Mouse (Mus musculus): ENCODE data around the gene Slc10a1.
"Not testable (repeated sequence)": the region's sequence is repeated elsewhere in the genome, so short reads cannot be mapped to it uniquely, and the experiment has no call there.

Slc10a1 gene

DNA sequence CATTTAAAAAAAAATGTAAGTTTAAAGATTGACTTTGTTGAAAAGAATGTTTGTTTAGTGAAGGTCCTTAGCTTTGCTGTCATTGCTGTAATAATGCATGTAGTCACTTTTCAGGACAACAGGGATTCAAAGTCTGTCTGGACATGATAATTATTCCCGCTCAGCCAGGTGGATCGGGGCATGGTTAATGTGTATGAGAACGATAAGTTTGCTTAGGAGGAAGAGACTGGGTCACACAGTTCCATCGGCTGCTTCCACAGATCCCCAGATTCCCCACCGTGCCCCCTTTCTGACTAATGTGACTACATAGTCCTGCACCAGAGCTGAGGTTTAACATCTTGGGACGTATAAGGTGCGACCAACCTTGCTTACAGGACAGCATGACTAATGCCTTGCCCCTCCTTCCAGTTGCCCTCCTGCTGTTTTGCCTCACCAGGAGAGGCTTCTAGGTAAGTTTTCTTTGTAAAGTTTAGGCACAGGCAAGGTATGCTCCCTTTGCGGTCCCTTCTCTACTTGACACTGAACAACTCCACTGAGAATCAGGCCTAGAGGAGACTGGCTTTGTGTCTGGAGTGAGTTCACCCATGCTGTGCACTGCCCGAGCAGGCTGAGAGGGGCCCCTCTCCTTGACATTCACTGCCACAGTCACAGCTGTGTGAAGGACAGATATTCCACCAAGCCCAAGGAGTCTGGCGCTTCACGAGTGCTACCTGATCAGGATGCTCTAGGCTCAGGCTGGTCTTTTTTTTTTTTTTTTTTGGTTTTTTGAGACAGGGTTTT lies 2.3 kb downstream of the Slc10a1 start:
- no peak for DNase-seq (ENCODE audit: low spot score)

DNA sequence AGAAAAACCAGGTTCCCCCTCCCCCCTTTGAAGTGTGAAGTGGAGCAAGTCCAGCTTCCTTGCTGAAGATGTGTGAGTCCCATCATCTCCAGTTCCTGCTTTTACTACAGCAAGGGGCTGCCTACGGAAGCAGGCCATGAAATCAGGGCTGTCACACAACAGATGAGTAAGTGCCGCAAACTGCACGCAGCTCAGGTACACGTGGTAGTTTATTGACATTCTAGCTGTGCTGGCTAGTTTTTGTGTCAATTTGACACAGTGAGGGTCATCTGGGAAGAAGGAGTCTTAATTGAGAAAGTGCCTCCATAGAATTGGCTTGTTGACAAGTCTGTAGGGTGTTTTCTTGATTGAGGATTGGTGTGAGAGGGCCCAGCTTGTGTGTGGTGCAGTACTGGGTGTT lies 5.9 kb downstream of the Slc10a1 start:
- DNase-seq (ENCODE audit: low spot score): no peak

DNA sequence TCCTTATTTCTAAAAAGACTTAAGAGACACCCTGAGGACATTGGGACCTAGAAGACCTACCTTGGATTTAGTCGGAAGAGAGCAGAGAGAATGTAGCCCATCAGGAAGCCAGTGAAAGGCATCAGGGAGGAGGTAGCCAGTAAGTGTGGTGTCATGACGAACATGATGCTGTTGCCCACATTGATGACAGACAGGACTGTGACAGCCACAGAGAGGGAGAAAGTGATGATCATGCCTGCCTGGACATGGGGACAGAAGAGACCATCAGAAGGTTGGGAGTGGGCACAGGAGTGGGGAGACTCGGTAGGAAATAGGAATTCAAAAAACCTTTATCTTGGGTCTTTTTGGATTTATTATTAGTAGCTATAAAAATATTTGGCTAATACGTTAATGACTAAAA lies 10.5 kb downstream of the Slc10a1 start:
- DNase-seq (ENCODE audit: low spot score): no peak

DNA sequence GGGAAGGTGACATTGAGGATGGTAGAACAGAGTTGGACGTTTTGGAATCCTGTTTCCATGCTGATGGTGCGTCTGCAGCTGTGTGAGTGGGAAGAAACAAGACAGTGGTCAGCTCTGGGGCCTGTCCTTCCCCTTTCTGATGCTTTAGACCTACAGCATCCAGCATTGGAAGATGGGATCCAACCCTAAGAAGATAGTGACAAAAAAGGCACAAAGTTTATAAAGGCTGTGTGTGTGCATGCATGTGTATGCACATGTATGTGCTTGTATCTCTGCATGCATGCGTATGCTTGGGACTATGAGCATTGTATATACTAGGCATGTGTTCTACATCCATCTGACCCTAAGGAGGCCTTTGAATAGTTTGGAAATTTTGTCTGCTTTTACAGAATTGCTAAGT lies 12.5 kb downstream of the Slc10a1 start:
- no peak for DNase-seq (ENCODE audit: low spot score)

DNA sequence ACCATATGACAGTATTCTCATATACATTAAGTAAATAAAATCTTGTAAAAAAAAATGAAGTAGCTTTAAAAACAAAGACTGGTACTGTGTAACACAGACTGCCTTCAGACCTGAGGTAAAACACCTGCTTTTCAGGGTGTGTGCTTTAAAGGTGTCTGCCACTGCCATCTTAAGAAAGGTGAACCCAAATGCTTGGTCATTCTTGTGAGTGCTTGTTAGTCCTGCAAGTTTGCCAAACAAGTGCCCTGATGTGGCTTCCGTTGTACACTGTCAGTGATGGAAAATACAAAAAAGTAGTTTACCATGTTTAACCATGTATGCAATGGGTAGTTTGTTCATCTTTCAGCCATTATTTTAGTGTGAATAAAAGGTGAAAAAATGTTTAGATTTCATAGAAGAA lies 16.0 kb downstream of the Slc10a1 start:
- no peak for DNase-seq (ENCODE audit: low spot score)

DNA sequence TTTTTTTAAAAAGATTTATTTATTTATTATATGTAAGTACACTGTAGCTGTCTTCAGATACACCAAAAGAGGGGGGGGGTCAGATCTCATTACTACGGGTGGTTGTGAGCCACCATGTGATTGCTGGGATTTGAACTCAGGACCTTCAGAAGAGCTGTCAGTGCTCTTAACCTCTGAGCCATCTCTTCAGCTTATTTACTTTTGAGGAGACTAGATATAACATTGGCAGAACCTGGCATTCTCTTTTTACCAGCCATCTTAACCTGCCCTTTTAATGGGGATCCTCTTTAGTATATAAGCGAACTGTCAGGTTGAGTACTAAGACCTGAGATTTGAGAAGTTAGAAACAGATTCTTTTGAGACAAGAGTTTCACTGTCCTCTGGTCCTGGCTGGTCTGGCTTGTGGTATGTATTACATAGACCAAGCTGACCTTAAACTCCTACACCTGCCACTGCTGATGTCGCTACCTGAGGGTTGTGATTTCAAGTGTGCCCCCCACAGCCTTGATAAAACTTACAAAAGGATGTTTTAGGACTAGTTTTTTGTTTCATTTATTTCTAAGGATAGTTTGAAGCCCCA lies 16.8 kb downstream of the Slc10a1 start:
- no peak for DNase-seq (ENCODE audit: low spot score)

DNA sequence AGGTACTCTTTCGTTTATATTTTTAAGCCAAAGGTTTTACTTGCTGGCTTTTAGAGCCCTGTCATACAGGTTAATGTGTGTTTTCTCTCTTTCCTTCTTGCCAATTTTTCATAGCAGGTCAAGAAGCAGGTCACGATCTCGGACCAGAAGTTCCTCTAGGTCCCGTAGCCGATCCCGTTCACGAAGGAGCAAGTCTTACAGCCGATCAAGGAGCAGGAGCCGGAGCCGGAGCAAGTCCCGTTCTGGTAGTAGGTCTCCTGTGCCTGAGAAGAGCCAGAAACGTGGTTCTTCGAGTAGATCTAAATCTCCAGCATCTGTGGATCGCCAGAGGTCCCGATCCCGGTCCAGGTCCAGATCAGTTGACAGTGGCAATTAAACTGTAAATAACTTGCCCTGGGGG lies 18.9 kb downstream of the Slc10a1 start:
- not testable (repeated sequence) for DNase-seq (ENCODE audit: low spot score)

DNA sequence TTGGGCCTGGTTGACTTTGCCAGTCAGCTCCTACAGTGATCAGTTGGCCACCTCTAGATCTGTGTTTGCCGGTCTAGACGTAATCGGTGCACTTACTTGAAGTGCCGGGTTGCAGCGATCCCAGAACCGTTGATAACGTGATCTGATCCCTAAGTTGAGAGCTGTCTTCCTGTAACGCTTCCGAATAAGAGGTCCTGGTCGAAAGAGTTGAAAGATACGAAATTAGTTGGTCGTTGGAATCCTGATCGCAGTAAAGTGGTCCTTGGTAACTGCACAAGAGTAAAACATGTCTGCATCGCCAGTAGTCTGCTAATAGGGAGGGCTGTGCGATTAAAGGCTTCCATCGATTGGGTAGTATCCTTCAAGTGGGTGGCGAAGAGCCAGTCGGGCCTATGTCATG lies 20.3 kb downstream of the Slc10a1 start:
- no peak for DNase-seq (ENCODE audit: low spot score)

DNA sequence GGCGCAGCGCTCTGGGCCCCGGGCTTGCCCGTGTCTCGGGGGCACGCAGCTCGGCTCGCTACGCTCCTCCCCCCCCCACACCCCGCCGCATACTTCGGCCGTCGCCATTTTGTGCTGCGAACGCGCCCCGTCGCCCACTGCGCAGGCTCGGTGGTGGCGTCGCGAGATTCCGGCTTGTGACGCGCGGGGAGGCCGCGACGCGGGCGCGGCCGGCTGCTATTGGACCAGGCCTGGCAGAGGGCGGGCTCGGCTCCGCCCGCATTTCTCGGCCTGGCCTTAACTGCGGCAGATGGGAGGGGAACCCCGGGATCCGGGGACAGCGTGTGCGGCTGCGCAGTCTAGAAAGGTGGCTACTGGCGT lies 22.5 kb downstream of the Slc10a1 start:
- peak; percentile 97 for DNase-seq (ENCODE audit: low spot score)

DNA sequence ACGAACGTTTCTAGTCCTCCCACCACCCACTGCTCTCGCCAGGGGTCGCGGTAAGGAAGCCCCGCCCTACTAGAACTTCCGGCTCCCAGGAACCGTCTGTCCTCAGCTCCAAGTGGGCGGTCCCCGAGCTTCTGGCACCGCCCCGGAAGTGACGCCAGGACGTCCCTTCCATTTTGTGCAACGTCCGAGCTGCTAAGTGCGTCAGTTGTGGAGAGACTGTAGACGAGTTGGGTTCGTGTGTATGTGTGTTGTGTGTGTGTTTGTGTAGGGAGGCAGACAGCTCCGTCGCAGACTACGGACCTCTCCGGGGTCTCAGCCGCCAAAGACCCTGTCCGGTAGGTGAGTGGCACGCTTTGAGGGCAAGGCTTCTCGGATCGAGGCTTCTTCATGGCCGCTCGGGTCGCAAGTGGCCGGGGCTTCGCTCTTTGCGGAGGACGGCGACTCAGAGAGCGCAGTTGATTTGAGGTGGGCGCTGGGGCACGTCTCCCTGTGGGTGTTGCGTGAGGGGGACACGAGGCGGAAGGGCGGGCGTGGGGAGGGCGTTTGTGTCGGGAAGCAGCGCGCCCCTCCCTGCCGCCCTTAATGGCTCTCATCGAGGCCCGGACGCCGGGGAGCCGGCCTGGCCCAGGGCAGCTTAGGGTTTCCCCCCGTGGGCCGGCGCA lies 23.0 kb downstream of the Slc10a1 start, which contains the start of gene Srsf5:
TSS of gene Srsf5 (plus strand) at position 171 of the 662 bp plus-strand sequence.
- peak; percentile 99 for DNase-seq (ENCODE audit: low spot score)

DNA sequence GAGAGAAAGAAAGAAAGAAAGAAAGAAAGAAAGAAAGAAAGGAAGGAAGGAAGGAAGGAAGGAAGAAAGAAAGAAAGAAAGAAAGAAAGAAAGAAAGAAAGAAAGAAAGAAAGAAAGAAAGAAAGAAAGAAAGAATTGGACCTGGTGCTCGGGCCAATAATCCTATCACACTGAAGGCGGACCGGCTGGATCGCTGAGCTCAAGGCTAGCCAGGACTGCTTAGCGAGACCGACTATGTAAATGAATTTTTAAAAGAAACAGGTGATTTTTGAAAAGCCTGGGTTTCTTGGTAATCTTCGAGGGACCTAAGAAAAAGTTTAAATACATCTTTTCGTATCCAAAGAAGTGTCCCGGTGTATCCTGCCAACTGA lies 23.6 kb downstream of the Slc10a1 start:
- DNase-seq (ENCODE audit: low spot score): not testable (repeated sequence)

DNA sequence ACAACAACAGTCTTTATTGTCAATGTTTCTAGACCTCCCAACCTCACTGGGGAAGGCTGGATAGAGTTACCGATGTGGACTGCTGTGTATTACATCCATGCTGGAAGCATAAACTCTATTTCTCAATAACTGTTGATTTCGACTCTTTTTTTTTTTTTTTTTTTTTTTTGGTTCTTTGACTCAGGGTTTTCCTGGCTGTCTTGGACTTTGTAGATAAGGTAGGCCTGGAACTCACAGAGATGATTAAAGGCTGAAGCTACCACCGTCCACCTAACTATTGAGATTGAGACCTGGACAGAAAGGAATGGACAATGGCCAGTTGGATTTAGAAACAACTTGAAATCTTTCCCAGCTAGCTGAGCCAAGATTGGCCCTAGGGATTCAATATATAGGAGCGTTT lies 24.3 kb downstream of the Slc10a1 start:
- no peak for DNase-seq (ENCODE audit: low spot score)

DNA sequence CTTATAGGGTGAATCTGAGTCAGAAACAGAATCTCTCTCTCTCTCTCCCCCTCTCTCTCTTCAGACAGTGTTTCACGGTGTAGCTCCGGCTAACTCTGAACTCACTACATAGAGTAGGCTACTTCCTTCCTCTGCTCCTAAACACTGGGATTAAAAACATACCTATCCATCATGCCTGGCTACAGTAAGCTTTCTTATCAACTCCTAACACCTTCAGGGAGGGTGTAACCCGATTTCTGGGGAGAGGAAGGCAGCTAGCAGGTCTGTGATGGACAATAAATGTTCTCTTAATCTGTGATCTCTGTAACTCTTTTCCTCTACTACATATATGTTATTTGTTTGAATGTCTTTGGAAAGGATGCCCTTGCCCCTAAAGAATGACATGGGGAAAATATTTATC lies 25.1 kb downstream of the Slc10a1 start:
- no peak for DNase-seq (ENCODE audit: low spot score)

DNA sequence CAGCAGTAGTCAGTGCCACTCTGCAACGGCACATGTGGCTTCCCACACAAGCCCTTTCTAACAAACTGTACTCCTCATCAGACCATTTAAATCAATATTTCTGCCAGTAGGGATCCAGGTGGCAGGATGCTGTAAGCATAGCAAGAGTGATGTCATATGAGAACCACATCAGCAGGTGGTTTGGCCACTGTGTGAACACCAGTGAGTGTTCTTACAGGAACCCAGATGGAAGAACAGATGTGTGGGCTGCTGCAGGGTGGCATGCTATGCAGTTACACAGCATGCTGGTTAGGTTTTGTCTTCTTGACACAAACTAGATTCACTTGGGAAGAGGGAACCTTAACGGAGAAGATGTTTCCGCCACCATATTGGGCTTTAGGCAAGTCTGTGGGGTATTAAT lies 26.6 kb downstream of the Slc10a1 start:
- DNase-seq (ENCODE audit: low spot score): no peak

DNA sequence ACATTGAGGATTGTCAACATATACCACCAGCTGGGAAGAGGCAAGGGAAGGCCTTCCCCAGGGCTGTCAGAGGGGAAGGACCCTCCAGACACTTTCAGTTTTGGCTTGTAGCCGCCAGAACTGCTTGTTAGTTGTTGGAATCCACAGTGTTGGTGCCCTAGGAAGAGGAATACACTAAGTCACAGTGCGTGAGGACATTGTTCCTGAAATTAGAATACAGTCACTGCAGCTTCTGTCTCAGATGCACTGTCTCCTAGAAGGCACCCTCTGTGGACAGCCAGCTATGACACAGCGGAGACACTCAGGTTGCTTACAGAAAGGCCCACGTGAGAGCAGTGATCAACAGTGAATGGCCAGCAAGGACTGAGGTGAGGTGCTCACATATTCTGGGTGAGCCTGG lies 29.3 kb downstream of the Slc10a1 start:
- DNase-seq (ENCODE audit: low spot score): no peak

DNA sequence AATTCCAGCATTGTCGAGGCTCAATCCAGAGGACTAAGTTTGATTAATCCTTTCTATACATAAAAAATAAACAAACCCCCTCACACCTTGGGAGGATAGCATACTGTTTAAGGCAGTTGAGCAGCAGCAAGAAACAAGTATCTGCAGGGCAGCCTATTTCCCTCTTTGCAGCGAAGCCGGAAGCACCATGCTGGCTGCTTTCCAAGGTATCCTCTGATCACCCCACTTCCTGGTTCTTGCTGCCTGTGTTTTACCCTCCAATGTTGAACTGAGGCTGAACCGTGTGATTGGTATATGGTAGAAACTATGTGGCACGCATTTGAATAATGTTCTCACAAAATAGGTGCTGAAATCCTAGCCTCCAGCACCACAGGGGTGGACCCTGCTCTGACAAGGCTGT lies 29.9 kb downstream of the Slc10a1 start:
- no peak for DNase-seq (ENCODE audit: low spot score)

DNA sequence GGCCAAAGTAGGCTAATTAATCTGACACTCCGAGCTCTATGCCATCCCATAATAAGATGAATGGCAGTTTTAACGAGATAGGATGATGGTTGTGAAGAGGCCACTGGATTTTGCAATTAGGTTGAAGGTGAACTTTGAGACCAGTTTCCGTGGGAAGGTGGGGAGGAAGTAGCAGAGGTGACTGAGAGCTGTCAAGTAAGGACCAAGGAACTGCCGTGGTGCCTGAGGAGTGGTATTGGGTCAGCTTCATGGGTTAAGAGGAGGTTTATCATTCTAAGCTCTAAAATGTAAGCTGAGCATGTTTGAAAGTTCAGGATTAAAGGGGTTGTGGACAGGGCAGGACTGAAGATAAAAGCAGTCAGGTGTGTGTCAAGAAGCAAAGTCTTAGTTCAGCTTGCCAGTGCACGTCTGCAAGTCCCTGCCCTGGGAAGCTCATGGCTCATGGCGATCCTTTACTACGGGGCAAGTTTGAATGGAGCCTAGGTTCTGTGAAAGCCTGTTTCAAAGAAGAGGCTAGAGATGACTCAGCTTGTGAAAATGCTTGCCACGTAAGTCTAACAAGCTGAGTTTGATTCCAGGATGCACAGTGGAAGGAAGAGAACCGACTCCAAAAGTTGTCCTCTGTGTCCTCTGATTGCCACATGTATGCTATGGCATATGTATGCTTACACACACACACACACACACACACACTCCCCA lies 31.0 kb downstream of the Slc10a1 start:
- DNase-seq (ENCODE audit: low spot score): no peak

DNA sequence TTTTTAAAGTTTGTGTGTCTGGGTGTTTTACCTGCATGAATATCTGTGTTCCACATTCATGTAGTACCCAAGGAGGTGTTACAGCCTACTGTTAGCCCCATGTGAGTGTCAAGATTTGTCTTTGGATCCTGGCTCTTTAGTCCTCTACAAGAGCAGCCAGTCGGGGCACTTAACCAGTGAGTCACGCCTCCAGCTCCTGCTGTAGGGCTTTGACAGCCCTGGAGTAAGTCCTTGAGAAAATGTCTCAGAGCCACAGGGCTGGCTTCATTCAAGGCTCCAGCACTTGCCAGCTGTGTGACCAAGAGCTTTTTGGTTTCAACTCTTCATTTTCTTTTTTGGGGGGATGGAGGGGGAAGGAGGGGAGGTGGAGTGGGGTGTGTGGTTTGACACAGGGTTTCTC lies 31.8 kb downstream of the Slc10a1 start:
- no peak for DNase-seq (ENCODE audit: low spot score)

DNA sequence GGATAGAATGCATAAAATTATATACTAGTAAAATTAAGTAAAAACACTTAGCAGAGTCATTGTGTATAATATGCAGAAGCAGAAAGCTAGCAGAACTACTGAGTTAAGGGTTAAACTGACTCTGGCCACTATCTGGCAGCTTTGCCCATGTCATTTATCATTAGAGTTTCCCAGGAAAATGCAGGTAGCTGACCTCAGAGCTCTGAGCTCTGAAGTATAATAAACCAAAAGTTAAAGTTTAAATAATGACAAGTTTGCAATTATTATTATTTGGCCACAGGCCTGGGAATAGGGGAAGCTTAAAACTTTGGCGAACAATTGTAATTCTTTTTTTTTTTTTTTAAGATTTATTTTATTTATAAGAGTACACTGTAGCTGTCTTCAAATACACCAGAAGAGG lies 35.6 kb downstream of the Slc10a1 start:
- DNase-seq (ENCODE audit: low spot score): no peak

DNA sequence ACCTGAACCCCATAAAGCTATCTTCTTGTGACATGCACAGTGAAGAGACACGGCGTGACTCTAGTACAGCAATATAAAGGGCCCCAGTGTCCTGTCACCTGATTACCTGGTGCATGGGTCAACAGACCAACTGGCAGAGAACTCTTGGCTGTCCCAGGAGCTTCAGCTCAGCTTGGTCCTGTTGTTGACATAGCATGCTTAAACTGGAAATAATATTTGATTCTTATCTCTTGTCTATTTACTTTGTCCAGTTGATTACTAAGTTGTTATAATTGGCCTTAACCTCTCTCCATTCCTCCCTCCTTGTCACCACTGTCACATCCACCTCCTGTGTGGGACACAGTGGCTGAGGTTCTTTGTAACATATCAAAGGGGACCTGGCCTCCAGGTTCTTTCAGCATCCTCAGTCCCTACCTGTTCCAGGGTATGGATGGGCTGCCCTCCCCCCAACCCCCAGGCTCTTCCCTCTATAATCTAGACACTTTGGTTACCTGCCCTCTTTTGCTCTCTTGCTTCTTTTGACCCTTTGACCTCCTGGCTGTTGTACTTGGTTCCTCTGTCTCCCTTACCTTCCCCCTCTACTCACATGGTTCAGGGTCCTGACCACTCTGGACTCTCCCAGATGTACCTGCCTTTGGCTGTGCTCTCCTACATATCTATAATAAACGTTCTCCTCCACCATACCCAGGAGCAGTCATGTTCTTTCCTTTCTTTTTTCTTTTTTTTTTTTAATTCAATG lies 36.9 kb downstream of the Slc10a1 start:
- DNase-seq (ENCODE audit: low spot score): no peak

DNA sequence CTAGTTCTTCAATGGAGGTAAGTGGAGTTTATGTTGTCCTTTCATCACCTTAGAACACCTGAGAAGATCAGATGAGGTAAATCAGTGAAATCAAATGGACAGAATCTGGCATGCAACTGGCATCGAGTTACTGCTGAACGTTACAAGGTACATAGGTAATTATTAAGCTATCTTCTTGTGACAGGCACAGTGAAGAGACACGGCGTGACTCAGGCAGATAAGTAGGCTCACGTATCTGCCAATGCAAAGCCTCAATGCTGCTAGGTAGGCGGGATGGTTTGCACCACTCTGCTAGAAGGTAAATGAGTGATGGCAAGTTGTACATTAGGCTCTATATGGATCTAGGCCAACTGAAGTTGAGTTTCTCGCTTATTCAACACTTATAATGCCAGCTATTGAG lies 38.4 kb downstream of the Slc10a1 start:
- DNase-seq (ENCODE audit: low spot score): no peak

DNA sequence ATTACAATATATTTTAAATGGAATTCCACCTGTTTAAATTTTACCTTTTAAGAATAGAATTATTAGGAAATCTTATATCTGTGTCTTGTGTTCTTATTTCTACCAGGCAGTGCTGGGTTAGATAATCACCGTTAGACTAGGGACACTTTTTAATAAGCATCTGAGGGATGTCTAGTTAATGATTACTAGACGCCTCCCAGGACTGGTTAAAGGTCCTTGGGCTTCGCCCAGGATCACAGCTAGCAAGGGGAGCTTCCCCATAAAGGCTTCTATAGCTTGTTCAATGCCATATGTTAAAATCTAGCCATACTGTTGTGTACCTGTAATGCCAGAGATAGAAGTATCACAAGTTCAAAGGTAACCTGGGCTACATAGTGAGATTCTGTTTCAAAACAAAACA lies 39.6 kb downstream of the Slc10a1 start:
- DNase-seq (ENCODE audit: low spot score): no peak
